Mouse (Mus musculus): ENCODE results near the gene Cdc16. TPM values are rescaled to one million over a fixed set of nuclear protein-coding genes. Genes with fewer than 3 reads are reported as not detected.
A peak's percentile ranks its signal among the peaks of the same experiment; 100 is the strongest.

The Cdc16 gene
- polyA plus RNA-seq, 1 experiment from 2014 or later: 86.4 TPM

DNA sequence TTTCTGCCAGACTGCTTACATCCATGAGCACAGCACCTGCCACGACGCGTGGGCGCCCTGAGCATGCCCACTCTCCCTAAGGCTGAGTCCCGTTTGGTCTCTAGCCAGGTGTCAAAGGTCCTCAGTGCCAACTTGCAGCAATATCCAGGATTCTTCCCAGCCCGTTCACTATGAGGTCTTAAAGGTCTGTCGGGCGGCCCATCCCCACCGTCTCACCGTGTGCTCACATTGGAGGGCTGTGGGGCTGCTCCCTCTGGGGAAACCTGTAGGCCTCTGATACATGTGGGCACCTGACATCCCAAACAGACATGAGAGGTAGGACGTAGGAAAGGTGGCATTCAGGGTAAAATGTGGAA, 36.2 kb downstream of the Cdc16 start:
- TF ChIP-seq EP300 (IDR thresholded peaks at IDR 0.05) (no peak), CTCF (IDR thresholded peaks at IDR 0.05) (no peak)
- H3K9ac ChIP-seq (replicated peaks; ENCODE audit: low read depth): no peak overlapping the region
- no peak overlapping the region for H3K27ac ChIP-seq (ENCODE audit: low read length)
- no peaks in the 10 kb centered on the region for H3K4me1 ChIP-seq (ENCODE audit: insufficient read depth, low read depth, low read length)
- H3K4me3 ChIP-seq (ENCODE audit: low read depth, low read length): no peak overlapping the region
- WGBS: 92% methylated on average over 11 of the region's 11 CpGs
- H3K4me2 ChIP-seq (replicated peaks; ENCODE audit: low read depth, low read length): no peak overlapping the region
- DNase-seq (ENCODE audit: low spot score): no peak
- no peak for ATAC-seq
- H3K36me3 ChIP-seq (ENCODE audit: insufficient read depth, low read length): peaks cover 35% of the 10 kb centered on the region
- no peaks in the 10 kb centered on the region for H3K27me3 ChIP-seq (replicated peaks; ENCODE audit: insufficient read depth, low read length)
- no peaks in the 10 kb centered on the region for H3K9me3 ChIP-seq (ENCODE audit: low read length)

DNA sequence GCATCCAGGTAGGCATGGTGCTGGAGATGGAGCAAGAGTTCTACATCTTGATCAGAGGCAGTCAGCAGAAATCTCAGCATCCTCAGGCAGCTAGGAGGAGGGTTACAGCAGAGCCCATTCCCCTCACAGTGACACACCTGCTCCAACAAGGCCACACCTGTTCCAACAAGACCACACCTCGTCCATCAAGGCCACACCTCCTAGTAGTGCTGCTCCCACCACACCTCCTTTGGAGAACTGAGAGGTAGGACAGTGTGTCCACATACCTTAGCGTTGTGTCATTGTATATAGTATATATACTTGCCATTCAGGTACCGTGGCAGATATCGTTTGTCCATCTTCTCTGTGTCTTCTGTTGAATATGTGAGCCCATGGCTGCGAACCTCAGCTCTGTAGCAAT, 40.2 kb downstream of the Cdc16 start:
- H3K9ac ChIP-seq (replicated peaks; ENCODE audit: low read depth): no peak overlapping the region
- no peak for DNase-seq (ENCODE audit: low spot score)
- no peak overlapping the region for H3K27ac ChIP-seq (ENCODE audit: low read length)
- TF ChIP-seq EP300 (IDR thresholded peaks at IDR 0.05) (no peak), CTCF (IDR thresholded peaks at IDR 0.05) (no peak)
- no peaks in the 10 kb centered on the region for H3K9me3 ChIP-seq (ENCODE audit: low read length)
- H3K4me1 ChIP-seq (ENCODE audit: insufficient read depth, low read depth, low read length): peaks cover 5% of the 10 kb centered on the region; the same call in 1 of the 2 replicates
- no peak overlapping the region for H3K4me3 ChIP-seq (ENCODE audit: low read depth, low read length)
- no peaks in the 10 kb centered on the region for H3K27me3 ChIP-seq (replicated peaks; ENCODE audit: insufficient read depth, low read length)
- no peak overlapping the region for H3K4me2 ChIP-seq (replicated peaks; ENCODE audit: low read depth, low read length)
- WGBS: 94% methylated on average over 5 of the region's 5 CpGs
- ATAC-seq: no peak
- H3K36me3 ChIP-seq (ENCODE audit: insufficient read depth, low read length): peaks cover 26% of the 10 kb centered on the region

DNA sequence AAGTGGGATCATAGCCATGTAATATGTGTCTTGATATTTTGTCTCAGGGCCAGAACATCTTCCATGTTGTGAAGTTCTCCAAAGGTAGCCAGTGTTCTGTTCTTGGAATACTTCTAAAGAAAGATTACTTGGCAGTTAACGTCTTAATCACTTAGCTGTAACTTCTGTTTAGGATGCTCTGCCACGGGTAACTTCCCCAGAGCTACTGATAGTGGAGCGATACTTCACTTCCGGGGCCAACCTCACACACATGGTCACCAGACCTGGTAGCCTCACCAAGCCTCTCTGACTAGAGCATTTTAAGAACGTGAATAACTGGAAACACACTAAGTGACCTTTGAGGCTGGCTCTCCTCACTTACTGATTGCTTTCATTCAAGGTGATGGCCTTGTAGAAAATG, 42.1 kb downstream of the Cdc16 start:
- Histone ChIP-seq H3K4me3 (ENCODE audit: low read depth, low read length) (no peak overlapping the region), H3K36me3 (ENCODE audit: insufficient read depth, low read length) (peaks cover 17% of the 10 kb centered on the region), H3K9ac (replicated peaks; ENCODE audit: low read depth) (no peak overlapping the region), H3K4me2 (replicated peaks; ENCODE audit: low read depth, low read length) (no peak overlapping the region), H3K4me1 (ENCODE audit: insufficient read depth, low read depth, low read length) (peaks cover 5% of the 10 kb centered on the region; the same call in 1 of the 2 replicates), H3K9me3 (ENCODE audit: low read length) (no peaks in the 10 kb centered on the region), H3K27ac (ENCODE audit: low read length) (no peak overlapping the region), H3K27me3 (replicated peaks; ENCODE audit: insufficient read depth, low read length) (no peaks in the 10 kb centered on the region)
- WGBS: 88% methylated on average over 5 of the region's 5 CpGs
- DNase-seq (ENCODE audit: low spot score): no peak
- no peak for TF ChIP-seq CTCF (IDR thresholded peaks at IDR 0.05)
- no peak for TF ChIP-seq EP300 (IDR thresholded peaks at IDR 0.05)
- ATAC-seq: no peak

DNA sequence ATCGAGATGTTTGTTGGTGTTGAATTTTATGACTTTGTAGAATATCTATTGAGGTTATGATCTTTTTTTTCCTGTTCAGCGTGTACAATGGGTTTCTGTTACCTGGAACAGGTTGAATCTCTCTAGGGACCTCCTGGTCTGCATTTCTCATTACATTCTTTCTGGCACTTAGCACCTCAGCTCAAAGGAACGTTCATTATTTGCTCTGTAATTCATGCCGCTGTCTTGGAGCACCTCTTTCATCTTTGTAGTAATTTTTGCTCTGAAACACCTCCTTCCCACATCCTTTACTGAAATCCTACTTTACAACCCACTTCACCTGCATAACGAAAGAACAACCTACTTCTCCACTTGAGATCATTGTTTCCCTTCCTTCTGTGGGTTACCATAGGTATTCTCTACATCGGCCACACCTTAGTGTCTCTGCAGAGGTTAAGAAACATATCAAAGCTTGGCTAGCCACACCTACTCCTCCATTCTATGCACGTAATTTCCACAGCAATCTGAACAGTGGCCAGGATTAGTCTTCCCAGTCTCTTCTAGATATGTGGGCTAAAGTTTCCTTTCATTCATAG, 71.2 kb downstream of the Cdc16 start:
- Histone ChIP-seq H3K9me3 (ENCODE audit: low read length) (no peaks in the 10 kb centered on the region), H3K4me2 (replicated peaks; ENCODE audit: low read depth, low read length) (no peak overlapping the region), H3K4me3 (ENCODE audit: low read depth, low read length) (no peak overlapping the region), H3K27ac (ENCODE audit: low read length) (no peak overlapping the region), H3K4me1 (ENCODE audit: insufficient read depth, low read depth, low read length) (no peaks in the 10 kb centered on the region), H3K27me3 (replicated peaks; ENCODE audit: insufficient read depth, low read length) (no peaks in the 10 kb centered on the region), H3K36me3 (ENCODE audit: insufficient read depth, low read length) (no peaks in the 10 kb centered on the region), H3K9ac (replicated peaks; ENCODE audit: low read depth) (no peak overlapping the region)
- WGBS: 42% methylated on average over 7 of the region's 7 CpGs
- DNase-seq (ENCODE audit: low spot score): peak; percentile 83
- peak; percentile 70 for TF ChIP-seq EP300 (IDR thresholded peaks at IDR 0.05)
- no peak for TF ChIP-seq CTCF (IDR thresholded peaks at IDR 0.05)
- ATAC-seq: peak; percentile 96

Other genes starting within 250 kb of the Cdc16 start
- not detected in 2 replicates for gene 1700029H14Rik, start 195.2 kb upstream of the Cdc16 start, polyA plus RNA-seq (2015; fragmentation: Nextera tagmentation; extraction: Ambion mirVana)
- 28.5 and 28.6 TPM in 2 replicates for gene Rasa3, start 80.1 kb upstream of the Cdc16 start, polyA plus RNA-seq (2015; fragmentation: Nextera tagmentation; extraction: Ambion mirVana)
- 0.81 and 1.1 TPM in 2 replicates for gene Cfap97d2, start 51.8 kb upstream of the Cdc16 start, polyA plus RNA-seq (2015; fragmentation: Nextera tagmentation; extraction: Ambion mirVana)
- 42.1 and 43.9 TPM in 2 replicates for gene Upf3a, start 27.9 kb downstream of the Cdc16 start, polyA plus RNA-seq (2015; fragmentation: Nextera tagmentation; extraction: Ambion mirVana)
- not detected in 2 replicates for gene AF366264, start 80.7 kb downstream of the Cdc16 start, polyA plus RNA-seq (2015; fragmentation: Nextera tagmentation; extraction: Ambion mirVana)
- gene Champ1, start 112.0 kb downstream of the Cdc16 start, polyA plus RNA-seq (2015; fragmentation: Nextera tagmentation; extraction: Ambion mirVana): 9.6 and 10.9 TPM in 2 replicates
- gene Coprs, start 132.6 kb downstream of the Cdc16 start, polyA plus RNA-seq (2015; fragmentation: Nextera tagmentation; extraction: Ambion mirVana): 26.4 and 31.9 TPM in 2 replicates